Mouse (Mus musculus) heart, adult 2 months (tissue): ENCODE measurements around the gene Slfn14.

ENCODE experiments used
- CTCF ChIP-seq: fragments of 200-600 bp; IDR thresholded peaks from 2 replicates; pipeline ENCODE4 v1.8.1; 2022; ENCODE audit warnings: antibody characterized with exemption, mild to moderate bottlenecking, moderate library complexity
- EP300 ChIP-seq: fragments of 200-500 bp; IDR thresholded peaks from 2 replicates; pipeline ENCODE4 v1.6.1; 2011; ENCODE audit warnings: low read depth, low read length, control low read depth; ENCODE audit not compliant: insufficient read depth

DNA sequence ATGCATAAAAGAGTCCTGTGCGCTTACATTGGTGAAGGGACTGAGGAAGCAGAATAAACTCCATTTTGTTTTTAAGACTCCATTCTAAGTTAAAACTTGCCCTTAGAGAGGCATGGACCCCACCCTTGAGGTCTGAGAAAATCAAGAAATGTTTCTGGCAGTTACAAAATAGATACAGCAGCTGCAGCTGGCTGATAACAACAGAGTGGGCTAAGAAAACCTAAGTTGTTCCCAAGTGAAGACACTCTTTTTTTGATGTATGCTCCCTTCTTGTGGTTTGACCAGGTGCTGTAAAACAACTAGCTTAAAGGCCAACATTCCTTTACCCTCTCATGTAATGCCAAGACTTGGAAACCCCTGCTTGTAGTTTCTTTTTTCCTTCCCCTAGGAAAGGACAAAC lies 23.9 kb downstream of the Slfn14 start:
- no peak for TF ChIP-seq CTCF
- no peak for TF ChIP-seq EP300
